Comparison of ENCODE assay signal across 8 mouse cellular contexts in the genomic region with DNA sequence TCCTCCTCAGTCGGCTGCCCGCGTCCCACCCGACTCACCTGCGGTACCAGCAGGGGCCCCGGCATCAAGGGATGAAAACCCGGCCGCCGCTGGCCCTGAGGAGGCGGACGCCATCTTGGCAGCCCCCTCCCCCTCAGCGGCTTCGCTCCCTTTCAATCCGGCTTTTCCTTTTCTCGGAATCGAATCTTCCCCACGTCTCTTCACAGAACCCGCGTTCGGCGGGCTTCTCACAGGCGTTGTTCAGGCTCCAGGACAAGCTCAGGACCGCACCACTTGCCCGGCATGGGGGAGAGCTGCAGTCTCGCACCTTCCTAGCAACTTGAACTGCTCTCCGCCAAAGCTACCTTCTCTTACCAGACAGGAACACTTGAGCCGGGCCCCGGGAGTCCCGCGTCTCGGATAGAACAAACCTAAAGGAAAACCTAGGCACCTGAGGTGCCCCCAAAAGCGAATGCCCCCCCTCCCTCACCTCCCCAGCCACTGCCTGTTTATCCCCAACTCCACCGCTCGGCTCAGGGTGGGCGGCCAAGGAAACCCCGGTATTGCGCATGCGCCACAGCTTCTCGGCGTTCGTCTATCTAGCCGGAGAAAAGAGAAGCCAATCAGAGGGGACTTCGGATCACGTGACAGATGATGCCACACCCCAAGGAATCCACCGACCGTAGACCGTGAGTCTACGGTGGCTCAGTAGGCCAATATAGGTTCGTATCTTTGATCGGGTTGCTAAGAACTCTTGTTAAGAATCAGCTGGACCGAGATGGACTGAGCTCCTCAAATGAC. TPM values are rescaled to one million over a fixed set of nuclear protein-coding genes. Genes with fewer than 3 reads are reported as not detected.
DNase-seq lines count a peak whose midpoint lies in the region; ATAC-seq lines count a peak whose summit lies in the region.

A gene (minus strand): TSS at position 593 of the 780 bp plus-strand sequence.

- peaks cover 4% of the 10 kb centered on the region; the same call in 1 of the 2 replicates for H3K36me3 ChIP-seq in intestine, embryonic 14.5 days (ENCODE audit: control insufficient read depth, insufficient read depth, low read length)

- WGBS in intestine, embryonic 14.5 days, result under 1% methylated on average over 51 of the region's 51 CpGs

- intact Hi-C loops in left cerebral cortex, postnatal 14 days (cut with DNase I), result no loop called here

- peak; percentile 91 for ATAC-seq in intestine, embryonic 14.5 days (replicated peaks; ENCODE audit: low FRiP score, low TSS enrichment, low read depth)

- no peaks in the 10 kb centered on the region for H3K27me3 ChIP-seq in intestine, embryonic 14.5 days (replicated peaks; ENCODE audit: control insufficient read depth, insufficient read depth, low read length)

- H3K27ac ChIP-seq in intestine, embryonic 14.5 days (ENCODE audit: low read depth), result peak within 1 kb of the TSS; percentile 69

- peak; percentile 90 to 91 for DNase-seq in adrenal gland, adult 18-20 months (ENCODE audit: low spot score in 2 of 2)
- DNase-seq in embryo, embryonic 11 days, result peak; percentile 98
- peak; percentile 96 for DNase-seq in gastrocnemius, postnatal 25 days
- peak; percentile 95 for DNase-seq in intestine, embryonic 14.5 days (ENCODE audit: low spot score)
- DNase-seq in left cerebral cortex, postnatal 14 days (ENCODE audit: low spot score in 2 of 2), result peak; percentile 98
- peak; percentile 100 for DNase-seq in mesoderm, embryonic 11.5 days (ENCODE audit: low read depth, low spot score)
- DNase-seq in right cerebral cortex, postnatal 36 days (ENCODE audit: low spot score in 2 of 2), result peak; percentile 94 to 95
- peak; percentile 97 for DNase-seq in yolk sac, embryonic 10.5 days (ENCODE audit: low spot score)

- H3K9me3 ChIP-seq in intestine, embryonic 14.5 days (ENCODE audit: control insufficient read depth, low read length), result no peaks in the 10 kb centered on the region

- peak within 1 kb of the TSS; percentile 80 for H3K9ac ChIP-seq in intestine, embryonic 14.5 days (ENCODE audit: low read length)

- H3K4me2 ChIP-seq in intestine, embryonic 14.5 days (ENCODE audit: low read length), result peak within 1 kb of the TSS; percentile 84

- H3K4me1 ChIP-seq in intestine, embryonic 14.5 days (replicated peaks; ENCODE audit: control insufficient read depth, insufficient read depth, low read length), result peaks cover 10% of the 10 kb centered on the region

- peak within 1 kb of the TSS; percentile 85 for H3K4me3 ChIP-seq in intestine, embryonic 14.5 days (ENCODE audit: low read depth, low read length)

RNA-seq across cellular contexts. Expression of the gene that starts here (rescaled TPM):
- 10 to 100 TPM; 50.9 to 55.4 TPM for total RNA-seq in adrenal gland, adult 18-20 months (2021)
- total RNA-seq in gastrocnemius, postnatal 25 days (2021), result 10 to 100 TPM; 16.3 to 19.4 TPM
- 12.5 and 16.0 TPM in 2 replicates for polyA plus RNA-seq in intestine, embryonic 14.5 days (2014; fragmentation: Nextera tagmentation; extraction: Ambion mirVana)
- 10 to 100 TPM; 37.6 to 45.1 TPM for total RNA-seq in left cerebral cortex, postnatal 14 days (2021)

Comparison
In these comparisons a context has a peak if more than half of its experiments do, and no peak if none do; other contexts are left out.
1. Peak in every context shown above with its lines: DNase-seq, ATAC-seq, H3K4me3 ChIP-seq and H3K27ac ChIP-seq.